Mouse (Mus musculus): Measurements from ENCODE around the gene Olfr203.
"Not testable (repeated sequence)": the region's sequence is repeated elsewhere in the genome, so short reads cannot be mapped to it uniquely, and the experiment has no call there.

Gene Olfr203

GRCm38 (mm10) chr16:59298581-59298980 lies at the start of gene Olfr203:
Olfr203 (plus strand) TSS chr16:59298881.
- DNase-seq (ENCODE audit: low read depth) = no peak

GRCm38 (mm10) chr16:59249684-59250083 lies 49.0 kb upstream of the Olfr203 start:
- DNase-seq (ENCODE audit: low read depth) = no peak

- DNase-seq (ENCODE audit: low read depth) = not testable (repeated sequence)
Observed at GRCm38 (mm10) chr16:59269097-59269496, 29.6 kb upstream of the Olfr203 start.

GRCm38 (mm10) chr16:59272532-59272931 lies 26.1 kb upstream of the Olfr203 start, which contains the start of gene Olfr201:
Olfr201 (minus strand) TSS chr16:59272632.
- DNase-seq (ENCODE audit: low read depth) = not testable (repeated sequence)

- peak; percentile 21 for DNase-seq (ENCODE audit: low read depth)
Observed at GRCm38 (mm10) chr16:59280542-59280941, 18.1 kb upstream of the Olfr203 start.

- DNase-seq (ENCODE audit: low read depth) = no peak
Observed at GRCm38 (mm10) chr16:59283476-59283875, 15.2 kb upstream of the Olfr203 start.

GRCm38 (mm10) chr16:59286693-59287092 lies 12.0 kb upstream of the Olfr203 start, which contains the start of gene Olfr202:
Olfr202 (minus strand) TSS chr16:59286793.
- no peak for DNase-seq (ENCODE audit: low read depth)

- DNase-seq (ENCODE audit: low read depth) = not testable (repeated sequence)
Observed at GRCm38 (mm10) chr16:59287576-59287975, 11.1 kb upstream of the Olfr203 start.

GRCm38 (mm10) chr16:59318148-59318547 lies 19.5 kb downstream of the Olfr203 start, which contains the start of gene Olfr204:
Olfr204 (minus strand) TSS chr16:59318248.
- DNase-seq (ENCODE audit: low read depth) = no peak

- DNase-seq (ENCODE audit: low read depth) = not testable (repeated sequence)
Observed at GRCm38 (mm10) chr16:59323262-59323661, 24.6 kb downstream of the Olfr203 start.

GRCm38 (mm10) chr16:59331038-59331437 lies 32.4 kb downstream of the Olfr203 start, which contains the start of gene Olfr205:
Olfr205 (minus strand) TSS chr16:59331138.
- DNase-seq (ENCODE audit: low read depth) = no peak

GRCm38 (mm10) chr16:59349146-59349545 lies 50.5 kb downstream of the Olfr203 start, which contains the start of gene Olfr206:
Olfr206 (minus strand) TSS chr16:59349246.
- no peak for DNase-seq (ENCODE audit: low read depth)
